Mouse (Mus musculus) forebrain, embryonic 12.5 days (tissue): ENCODE measurements around the gene Trim67. TPM values are rescaled to one million over a fixed set of nuclear protein-coding genes. Genes with fewer than 3 reads are reported as not detected.

Experiments used
- ATAC-seq: fragments of 200-750 bp; cut with Nextera tagmentation; 2 replicates; pipeline ENCODE4 v1.8.0; 2017; ENCODE audit warnings: moderate TSS enrichment; ENCODE audit not compliant: low FRiP score
- H3K27ac ChIP-seq: fragments of 300-500 bp; sonication (generic); 2 replicates; pipeline ENCODE4 v1.5.1; 2016; ENCODE audit warnings: mild to moderate bottlenecking
- H3K27me3 ChIP-seq: fragments of 300-500 bp; sonication (generic); 2 replicates; pipeline ENCODE4 v1.6.1; 2016; ENCODE audit warnings: mild to moderate bottlenecking
- H3K36me3 ChIP-seq: fragments of 300-500 bp; sonication (generic); replicated peaks from 2 replicates; pipeline ENCODE4 v1.6.1; 2016; ENCODE audit warnings: mild to moderate bottlenecking
- H3K4me1 ChIP-seq: fragments of 300-500 bp; sonication (generic); 2 replicates; pipeline ENCODE4 v1.6.1; 2016
- H3K4me2 ChIP-seq: fragments of 300-500 bp; sonication (generic); 2 replicates; pipeline ENCODE4 v1.6.1; 2016; ENCODE audit warnings: mild to moderate bottlenecking, moderate library complexity
- H3K4me3 ChIP-seq: fragments of 300-500 bp; sonication (generic); replicated peaks from 2 replicates; pipeline ENCODE4 v1.5.1; 2016; ENCODE audit warnings: mild to moderate bottlenecking
- H3K9ac ChIP-seq: fragments of 300-500 bp; sonication (generic); 2 replicates; pipeline ENCODE4 v1.6.1; 2016; ENCODE audit warnings: mild to moderate bottlenecking
- H3K9me3 ChIP-seq: fragments of 300-500 bp; sonication (generic); 2 replicates; pipeline ENCODE4 v1.6.1; 2016
- WGBS: fragments of 180-500 bp; shearing (Covaris S2); methylation state at CpG from one replicate; pipeline ENCODE4 v1.1.7; 2016; 5-methylcytosine and 5-hydroxymethylcytosine counted together
- polyA plus RNA-seq: library from polyadenylated mRNA; unstranded; fragments of >200 nt; fragmentation: Nextera tagmentation; extraction: Ambion mirVana; gene quantifications from 2 replicates; pipeline ENCODE4 v1.2.1, GENCODE M21; 2016

Gene Trim67
- polyA plus RNA-seq, 1 experiment from 2014 or later = 6.1 TPM

DNA sequence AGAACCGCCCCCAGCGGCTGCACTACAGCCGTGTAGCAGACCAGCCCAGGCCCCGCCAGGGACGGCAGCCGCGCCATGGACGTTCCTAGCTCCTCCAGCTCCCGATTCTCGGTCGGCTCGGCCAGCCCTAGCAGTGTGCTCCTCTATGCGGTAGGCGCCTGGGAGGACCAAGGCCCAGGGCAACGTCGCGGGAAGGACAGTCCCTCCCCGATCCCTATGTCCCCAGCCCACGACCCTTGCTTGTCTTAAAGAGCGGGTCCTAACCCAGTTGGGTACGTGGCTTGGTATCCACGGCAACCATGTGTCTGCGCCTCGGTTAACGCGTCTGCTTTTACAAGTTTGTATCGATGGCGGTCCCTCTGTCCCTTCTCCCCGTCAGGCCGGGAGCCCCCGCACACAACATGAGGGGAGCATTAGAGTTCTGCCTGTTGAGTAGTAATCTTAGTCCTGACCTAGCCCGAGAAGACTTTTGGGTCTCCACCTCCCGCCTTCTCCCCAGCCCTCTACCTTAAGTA lies 70.3 kb downstream of the Trim67 start:
- H3K4me3 ChIP-seq = peak overlapping the region; percentile 94
- H3K9ac ChIP-seq = peak overlapping the region; percentile 94
- peak overlapping the region; percentile 76 for H3K4me2 ChIP-seq
- peaks cover 27% of the 10 kb centered on the region for H3K36me3 ChIP-seq
- H3K4me1 ChIP-seq = peaks cover 21% of the 10 kb centered on the region
- no peaks in the 10 kb centered on the region for H3K27me3 ChIP-seq
- peak; percentile 88 for ATAC-seq
- WGBS = under 1% methylated on average over 33 of the region's 33 CpGs
- no peaks in the 10 kb centered on the region for H3K9me3 ChIP-seq
- peak overlapping the region; percentile 92 for H3K27ac ChIP-seq

GRCm38 (mm10) chr8:124863729-124864128 lies 70.8 kb downstream of the Trim67 start:
- Histone ChIP-seq H3K4me1 (peaks cover 21% of the 10 kb centered on the region), H3K36me3 (peaks cover 22% of the 10 kb centered on the region), H3K4me3 (peak overlapping the region; percentile 94), H3K9me3 (no peaks in the 10 kb centered on the region), H3K4me2 (peak overlapping the region; percentile 76), H3K9ac (peak overlapping the region; percentile 94), H3K27ac (no peak overlapping the region), H3K27me3 (no peaks in the 10 kb centered on the region)
- whole genome bisulfite sequencing = 22% methylated on average over 8 of the region's 8 CpGs
- ATAC-seq = no peak

DNA sequence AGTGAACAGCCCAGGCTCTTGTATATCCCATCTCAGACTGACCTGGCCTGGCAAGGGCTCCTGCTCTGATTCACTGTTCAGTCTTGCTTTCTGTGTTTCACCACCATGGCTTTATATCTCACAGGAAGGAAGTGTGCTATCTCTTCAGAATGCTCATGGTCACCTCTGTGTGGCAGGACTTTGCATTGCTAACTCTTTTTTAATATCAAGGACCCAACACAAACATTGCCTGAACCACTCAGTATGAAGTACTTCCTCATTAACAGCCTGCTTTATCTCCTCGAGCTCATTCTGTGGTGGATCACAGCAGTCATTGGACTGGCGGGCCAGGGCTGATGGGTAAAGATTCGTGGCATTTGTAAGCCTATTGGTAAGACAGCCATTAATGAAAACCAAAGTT lies 73.8 kb downstream of the Trim67 start:
- ATAC-seq = no peak

DNA sequence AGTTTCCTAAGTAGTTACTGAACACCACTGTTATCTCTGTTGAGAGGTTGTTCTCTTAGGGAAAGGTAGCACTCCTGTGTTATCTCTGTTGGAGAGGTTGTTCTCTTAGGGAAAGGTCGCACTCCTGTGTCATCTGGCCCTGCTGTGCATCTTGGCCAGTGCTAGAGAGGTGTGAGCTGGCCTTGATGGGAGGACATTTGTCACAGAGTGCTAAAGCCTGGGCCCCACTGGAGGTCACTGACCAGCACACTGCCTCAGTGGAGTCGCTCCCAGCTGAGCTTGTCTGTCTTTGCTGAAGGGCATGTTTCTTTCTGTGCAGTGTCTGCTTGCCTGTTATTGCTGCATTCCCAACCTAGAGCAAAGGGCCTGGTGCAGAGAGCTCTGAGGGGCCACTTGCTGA lies 74.2 kb downstream of the Trim67 start:
- Histone ChIP-seq H3K4me3 (no peak overlapping the region), H3K9me3 (no peaks in the 10 kb centered on the region), H3K36me3 (peaks cover 16% of the 10 kb centered on the region), H3K4me1 (peaks cover 14% of the 10 kb centered on the region), H3K4me2 (no peak overlapping the region), H3K27me3 (no peaks in the 10 kb centered on the region), H3K9ac (no peak overlapping the region), H3K27ac (no peak overlapping the region)
- ATAC-seq = no peak
- 84% methylated on average over 2 of the region's 2 CpGs for WGBS

More for the DNA sequence above, 73.8 kb downstream of the Trim67 start:
- H3K4me3 ChIP-seq = no peak overlapping the region
- no peaks in the 10 kb centered on the region for H3K27me3 ChIP-seq
- no peak overlapping the region for H3K4me2 ChIP-seq
- 86% methylated on average over 3 of the region's 3 CpGs for WGBS
- H3K9me3 ChIP-seq = no peaks in the 10 kb centered on the region
- H3K9ac ChIP-seq = no peak overlapping the region
- no peak overlapping the region for H3K27ac ChIP-seq
- peaks cover 19% of the 10 kb centered on the region for H3K4me1 ChIP-seq
- peaks cover 12% of the 10 kb centered on the region for H3K36me3 ChIP-seq

DNA sequence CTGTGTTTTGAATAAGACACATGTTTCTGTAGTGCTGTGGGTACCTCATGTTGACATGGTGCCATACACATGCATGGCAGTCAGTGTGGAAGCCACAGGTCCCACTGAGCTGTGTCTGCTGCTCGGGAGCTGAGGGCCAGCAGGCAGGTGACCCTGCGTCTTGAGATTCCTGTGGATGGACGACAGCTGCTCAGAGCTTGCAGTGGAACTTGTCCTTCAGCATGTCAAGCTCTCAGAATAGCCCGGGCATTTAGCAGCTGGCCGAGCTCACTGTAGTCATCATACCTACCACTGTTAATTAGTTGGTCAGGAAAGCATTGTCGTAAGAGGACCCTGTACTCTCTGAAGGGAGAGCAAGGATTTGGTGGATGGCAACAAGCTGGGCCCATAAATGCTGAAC lies 76.8 kb downstream of the Trim67 start:
- no peak overlapping the region for H3K4me3 ChIP-seq
- H3K36me3 ChIP-seq = peaks cover 42% of the 10 kb centered on the region
- ATAC-seq = no peak
- no peak overlapping the region for H3K27ac ChIP-seq
- 92% methylated on average over 6 of the region's 6 CpGs for WGBS
- H3K4me1 ChIP-seq = no peaks in the 10 kb centered on the region; the same call in 1 of the 2 replicates
- H3K27me3 ChIP-seq = no peaks in the 10 kb centered on the region
- no peaks in the 10 kb centered on the region for H3K9me3 ChIP-seq
- no peak overlapping the region for H3K4me2 ChIP-seq
- H3K9ac ChIP-seq = no peak overlapping the region

GRCm38 (mm10) chr8:124871474-124871873 lies 78.6 kb downstream of the Trim67 start:
- H3K27me3 ChIP-seq = no peaks in the 10 kb centered on the region
- no peaks in the 10 kb centered on the region; the same call in 1 of the 2 replicates for H3K4me1 ChIP-seq
- H3K4me3 ChIP-seq = no peak overlapping the region
- H3K9me3 ChIP-seq = no peaks in the 10 kb centered on the region
- H3K36me3 ChIP-seq = peaks cover 60% of the 10 kb centered on the region
- no peak overlapping the region for H3K4me2 ChIP-seq
- H3K9ac ChIP-seq = no peak overlapping the region
- WGBS = 90% methylated on average over 7 of the region's 7 CpGs
- ATAC-seq = no peak
- H3K27ac ChIP-seq = no peak overlapping the region

GRCm38 (mm10) chr8:124872081-124872480 lies 79.2 kb downstream of the Trim67 start:
- no peak overlapping the region for H3K4me2 ChIP-seq
- no peak for ATAC-seq
- H3K9ac ChIP-seq = no peak overlapping the region
- no peaks in the 10 kb centered on the region for H3K9me3 ChIP-seq
- 92% methylated on average over 7 of the region's 7 CpGs for WGBS
- no peak overlapping the region for H3K4me3 ChIP-seq
- no peaks in the 10 kb centered on the region; the same call in 1 of the 2 replicates for H3K4me1 ChIP-seq
- peaks cover 66% of the 10 kb centered on the region for H3K36me3 ChIP-seq
- no peak overlapping the region for H3K27ac ChIP-seq
- H3K27me3 ChIP-seq = no peaks in the 10 kb centered on the region

DNA sequence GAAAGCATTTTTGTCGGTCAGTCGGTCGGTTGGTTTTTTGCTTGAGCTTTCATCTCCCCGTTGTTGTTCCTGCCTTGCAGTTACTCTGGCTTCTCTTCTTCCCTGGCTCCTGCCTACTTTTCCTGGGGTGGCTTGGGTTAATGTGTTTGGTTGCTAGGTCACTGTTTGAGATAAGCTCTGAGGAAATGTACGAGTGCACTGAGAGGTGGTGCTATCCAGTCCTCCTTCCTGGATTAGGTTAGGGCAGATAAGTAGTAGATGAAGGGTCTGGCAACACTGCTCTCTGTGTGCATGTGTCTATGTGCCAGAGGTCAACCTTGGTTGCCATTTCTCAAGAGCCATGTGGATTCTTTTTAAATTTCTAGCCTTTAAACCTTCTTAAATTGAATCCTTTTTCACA lies 79.8 kb downstream of the Trim67 start:
- H3K27ac ChIP-seq = no peak overlapping the region
- H3K9ac ChIP-seq = no peak overlapping the region
- H3K27me3 ChIP-seq = no peaks in the 10 kb centered on the region
- no peaks in the 10 kb centered on the region; the same call in 1 of the 2 replicates for H3K4me1 ChIP-seq
- WGBS = 94% methylated on average over 5 of the region's 5 CpGs
- no peak for ATAC-seq
- no peak overlapping the region for H3K4me2 ChIP-seq
- no peak overlapping the region for H3K4me3 ChIP-seq
- H3K36me3 ChIP-seq = peaks cover 72% of the 10 kb centered on the region
- no peaks in the 10 kb centered on the region for H3K9me3 ChIP-seq

DNA sequence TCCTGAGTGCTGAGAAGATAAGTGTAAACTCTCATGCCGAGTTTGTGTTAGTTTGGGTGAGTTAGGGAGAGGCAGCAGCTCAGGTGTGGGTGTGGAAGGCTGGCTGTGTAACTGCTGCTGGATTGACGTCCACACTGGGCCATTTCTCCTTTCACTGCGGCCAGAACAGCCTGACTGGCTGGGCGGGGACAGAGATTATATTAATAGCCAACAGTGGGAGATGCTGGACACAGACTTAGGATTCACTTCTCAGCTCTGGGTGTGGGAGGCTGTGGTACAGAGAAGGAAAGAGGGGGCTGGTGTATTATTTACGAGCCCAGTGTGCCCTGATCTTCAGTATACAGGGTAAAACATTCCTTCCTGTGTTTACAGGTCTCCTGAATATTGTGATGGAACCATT lies 85.2 kb downstream of the Trim67 start:
- no peaks in the 10 kb centered on the region for H3K9me3 ChIP-seq
- H3K4me1 ChIP-seq = no peaks in the 10 kb centered on the region
- H3K36me3 ChIP-seq = peaks cover 98% of the 10 kb centered on the region
- no peak overlapping the region for H3K4me3 ChIP-seq
- no peak overlapping the region for H3K27ac ChIP-seq
- no peak overlapping the region for H3K9ac ChIP-seq
- no peaks in the 10 kb centered on the region for H3K27me3 ChIP-seq
- no peak for ATAC-seq
- WGBS = 94% methylated on average over 5 of the region's 5 CpGs
- H3K4me2 ChIP-seq = no peak overlapping the region

GRCm38 (mm10) chr8:124878946-124879526 lies 86.1 kb downstream of the Trim67 start:
- no peak for ATAC-seq
- WGBS = 87% methylated on average over 10 of the region's 10 CpGs

More at GRCm38 (mm10) chr8:124878946-124879526, 86.1 kb downstream of the Trim67 start:
- Histone ChIP-seq H3K27ac (no peak overlapping the region), H3K4me2 (no peak overlapping the region), H3K4me1 (no peaks in the 10 kb centered on the region), H3K4me3 (no peak overlapping the region), H3K9me3 (no peaks in the 10 kb centered on the region), H3K9ac (no peak overlapping the region), H3K36me3 (peaks cover 98% of the 10 kb centered on the region), H3K27me3 (no peaks in the 10 kb centered on the region)

Other genes with a start within 250 kb of the Trim67 start
- not detected in 2 replicates for gene Agt, start 223.4 kb upstream of the Trim67 start, polyA plus RNA-seq
- gene Capn9, start 217.0 kb upstream of the Trim67 start, polyA plus RNA-seq = 0.08 TPM in 1 of 2 replicates, not detected in the other
- gene 2310022B05Rik, start 129.7 kb upstream of the Trim67 start, polyA plus RNA-seq = 22.8 and 23.1 TPM in 2 replicates
- 56.8 and 57.3 TPM in 2 replicates for gene Ttc13, start 71.1 kb upstream of the Trim67 start, polyA plus RNA-seq
- 35.5 and 35.7 TPM in 2 replicates for gene Arv1, start 71.0 kb upstream of the Trim67 start, polyA plus RNA-seq
- gene Fam89a, start 41.3 kb upstream of the Trim67 start, polyA plus RNA-seq = 0.79 and 0.97 TPM in 2 replicates
- gene Gnpat, start 69.9 kb downstream of the Trim67 start, polyA plus RNA-seq = 130 and 131 TPM in 2 replicates
- gene 2810004N23Rik, start 70.0 kb downstream of the Trim67 start, polyA plus RNA-seq = 53.8 and 55.3 TPM in 2 replicates
- 15.0 and 15.3 TPM in 2 replicates for gene Exoc8, start 104.6 kb downstream of the Trim67 start, polyA plus RNA-seq
- 12.8 and 14.5 TPM in 2 replicates for gene Sprtn, start 104.8 kb downstream of the Trim67 start, polyA plus RNA-seq
- 19.5 and 20.0 TPM in 2 replicates for gene Egln1, start 156.2 kb downstream of the Trim67 start, polyA plus RNA-seq
- 122 and 134 TPM in 2 replicates for gene Tsnax, start 219.9 kb downstream of the Trim67 start, polyA plus RNA-seq